Mouse (Mus musculus): ENCODE results near the gene Fam189a2.
A peak's percentile ranks its signal among the peaks of the same experiment; 100 is the strongest.

Fam189a2 gene

GRCm38 (mm10) chr19:24025876-24026275, 4.9 kb downstream of the Fam189a2 start:
- DNase-seq (ENCODE audit: low read depth, low spot score) = no peak

DNA sequence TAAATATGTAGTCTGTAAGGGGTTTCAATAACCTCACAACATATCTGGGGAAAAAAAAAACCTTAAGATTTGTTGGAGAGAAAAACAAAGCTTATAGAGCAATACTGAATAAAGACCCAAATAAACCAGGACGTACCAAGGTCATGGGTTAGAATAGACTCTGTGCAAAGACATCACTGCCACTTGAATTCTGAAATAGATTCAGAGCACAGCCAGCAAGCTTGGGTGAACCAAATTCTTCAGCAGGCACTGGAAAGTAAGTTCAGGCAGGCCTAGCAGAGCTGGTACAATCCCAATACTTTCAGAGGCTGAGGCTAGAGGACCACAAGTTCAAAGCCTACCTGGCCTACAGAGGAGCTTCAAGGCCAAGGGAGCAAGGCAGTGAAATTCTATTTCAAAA, 6.2 kb downstream of the Fam189a2 start:
- DNase-seq (ENCODE audit: low read depth, low spot score) = no peak

DNA sequence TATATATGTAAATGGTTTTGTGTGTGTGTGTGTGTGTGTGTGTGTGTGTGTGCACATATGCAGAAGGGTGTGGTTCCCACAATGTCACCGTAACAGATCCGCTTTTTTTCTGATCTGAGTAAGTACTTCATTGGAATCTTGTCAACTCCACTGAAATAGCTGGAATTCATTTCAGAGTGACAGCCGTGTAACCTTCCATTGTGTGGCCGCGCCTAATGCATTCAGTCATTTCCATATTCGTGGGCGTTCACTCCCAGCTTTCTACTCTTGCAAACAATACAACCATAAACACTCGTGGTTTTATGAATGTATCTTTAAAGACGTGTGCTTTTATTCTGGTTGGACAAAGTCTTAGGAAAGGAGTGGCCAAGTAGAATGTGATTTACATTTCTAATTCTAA, 6.7 kb downstream of the Fam189a2 start:
- DNase-seq (ENCODE audit: low read depth, low spot score) = peak; percentile 69

DNA sequence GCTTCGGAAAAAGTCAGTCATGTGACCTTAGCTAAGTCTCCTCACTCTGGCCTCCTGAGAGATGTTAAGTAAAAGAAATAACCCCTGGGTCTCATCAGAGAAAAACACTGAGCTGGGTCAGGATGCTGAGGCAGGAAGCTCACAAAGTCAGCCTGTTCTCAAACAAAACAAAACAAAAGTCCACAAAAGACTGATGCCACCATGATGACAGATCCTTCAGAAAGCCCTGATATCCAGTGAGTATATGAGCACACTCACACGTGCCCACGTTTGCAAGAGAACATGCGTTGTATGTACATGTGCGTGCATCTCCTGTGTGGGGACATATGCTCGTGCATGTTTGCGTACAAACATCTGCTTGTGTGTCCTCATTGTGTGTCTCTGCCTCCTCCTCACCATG, 7.5 kb downstream of the Fam189a2 start:
- no peak for DNase-seq (ENCODE audit: low read depth, low spot score)

DNA sequence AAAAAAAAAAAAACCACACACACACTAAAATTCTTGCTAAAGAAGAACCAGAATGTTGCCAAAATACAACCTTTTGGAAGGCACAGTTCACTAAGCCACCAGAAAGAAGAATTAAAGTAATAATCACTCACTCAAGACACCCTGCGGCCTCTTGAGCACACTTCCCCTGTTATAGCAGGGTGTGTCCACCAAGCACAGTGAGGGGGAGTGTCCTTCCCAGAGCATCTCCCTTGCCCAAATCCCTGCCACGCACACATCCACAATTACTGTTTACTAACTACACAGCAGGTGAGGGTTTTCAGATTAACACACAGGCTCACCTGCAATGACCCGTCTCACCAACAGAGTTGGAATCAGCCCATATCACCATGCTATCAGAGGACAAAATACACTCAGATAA, 8.0 kb downstream of the Fam189a2 start:
- peak; percentile 41 for DNase-seq (ENCODE audit: low read depth, low spot score)

DNA sequence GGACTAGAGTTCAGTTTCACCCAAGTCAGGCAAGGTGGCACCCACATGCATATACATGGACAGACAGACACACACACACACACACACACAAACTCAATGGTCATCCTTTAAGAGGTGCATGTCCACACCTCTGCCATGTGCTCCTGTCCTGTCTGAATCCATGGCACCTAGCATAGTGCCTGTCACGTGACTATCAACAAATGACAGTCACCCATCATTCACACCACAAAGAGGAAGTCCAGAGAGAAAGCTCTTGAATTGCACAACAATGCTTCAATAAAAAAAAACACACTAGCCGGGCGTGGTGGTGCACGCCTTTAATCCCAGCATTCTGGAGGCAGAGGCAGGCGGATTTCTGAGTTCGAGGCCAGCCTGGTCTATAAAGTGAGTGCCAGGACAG, 8.5 kb downstream of the Fam189a2 start:
- peak; percentile 47 for DNase-seq (ENCODE audit: low read depth, low spot score)

GRCm38 (mm10) chr19:24020736-24021135, 10.1 kb downstream of the Fam189a2 start:
- DNase-seq (ENCODE audit: low read depth, low spot score) = no peak

DNA sequence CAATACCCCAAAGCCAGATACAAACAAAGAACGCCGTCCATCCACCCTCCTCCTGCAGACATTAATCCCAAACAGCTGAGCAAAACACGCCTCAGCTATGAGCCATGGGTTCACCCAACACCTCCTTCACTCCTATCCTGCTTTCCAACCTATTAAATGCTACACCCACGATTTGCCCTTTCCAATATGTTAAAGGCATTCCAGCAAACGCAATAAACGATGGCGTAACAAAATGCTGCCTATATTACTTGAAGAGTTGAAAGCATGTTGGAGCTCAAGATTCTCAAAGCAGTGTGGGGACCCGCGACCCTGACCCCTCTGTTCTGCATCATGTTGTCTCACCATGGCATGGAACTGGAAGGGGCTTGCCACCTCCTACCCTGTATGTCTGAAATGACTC, 11.2 kb downstream of the Fam189a2 start:
- DNase-seq (ENCODE audit: low read depth, low spot score) = no peak

- DNase-seq (ENCODE audit: low read depth, low spot score) = no peak
Observed at GRCm38 (mm10) chr19:24018396-24018795, 12.4 kb downstream of the Fam189a2 start.

DNA sequence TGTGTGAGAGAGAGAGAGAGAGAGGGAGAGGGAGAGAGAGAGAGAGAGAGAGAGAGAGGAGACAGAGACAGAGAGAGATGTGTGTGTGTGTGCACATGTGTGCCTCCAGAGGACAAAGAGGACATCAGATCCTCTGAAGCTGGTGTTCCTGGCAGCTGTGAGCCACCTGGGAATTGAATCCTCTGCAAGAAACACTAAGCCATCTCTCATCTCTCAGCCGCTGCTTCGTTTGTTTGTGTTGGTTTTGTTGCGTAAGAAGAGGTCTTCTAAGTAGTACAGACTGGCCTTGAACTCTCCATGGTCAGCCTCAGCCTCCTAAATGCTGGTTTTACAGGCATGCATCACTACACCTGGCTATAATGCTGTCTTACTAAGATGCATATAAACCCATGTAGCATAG, 12.9 kb downstream of the Fam189a2 start:
- no peak for DNase-seq (ENCODE audit: low read depth, low spot score)

DNA sequence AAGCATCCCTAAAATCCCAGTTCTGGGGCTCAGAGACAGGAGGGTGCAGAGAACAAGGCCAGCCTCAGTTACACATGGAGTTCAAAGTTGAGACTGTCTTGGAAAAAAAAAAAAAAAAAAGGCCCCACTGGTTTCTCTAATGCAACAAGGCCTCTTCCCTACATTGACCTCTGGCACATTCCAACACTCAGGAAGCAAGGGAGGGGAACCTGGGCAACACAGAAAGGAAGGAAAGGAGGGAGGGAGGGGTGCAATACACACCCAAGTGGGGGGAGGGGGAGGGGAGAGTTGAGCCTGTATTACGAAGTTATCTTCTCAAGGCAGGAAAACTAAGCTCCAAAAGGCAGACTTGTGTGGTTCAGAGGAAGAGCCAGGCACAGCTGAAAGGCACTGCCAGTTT, 13.4 kb downstream of the Fam189a2 start:
- DNase-seq (ENCODE audit: low read depth, low spot score) = peak; percentile 77

- DNase-seq (ENCODE audit: low read depth, low spot score) = peak; percentile 59
Observed at GRCm38 (mm10) chr19:24016706-24017386, 14.0 kb downstream of the Fam189a2 start.

- no peak for DNase-seq (ENCODE audit: low read depth, low spot score)
Observed at GRCm38 (mm10) chr19:24013241-24013640, 17.6 kb downstream of the Fam189a2 start.

DNA sequence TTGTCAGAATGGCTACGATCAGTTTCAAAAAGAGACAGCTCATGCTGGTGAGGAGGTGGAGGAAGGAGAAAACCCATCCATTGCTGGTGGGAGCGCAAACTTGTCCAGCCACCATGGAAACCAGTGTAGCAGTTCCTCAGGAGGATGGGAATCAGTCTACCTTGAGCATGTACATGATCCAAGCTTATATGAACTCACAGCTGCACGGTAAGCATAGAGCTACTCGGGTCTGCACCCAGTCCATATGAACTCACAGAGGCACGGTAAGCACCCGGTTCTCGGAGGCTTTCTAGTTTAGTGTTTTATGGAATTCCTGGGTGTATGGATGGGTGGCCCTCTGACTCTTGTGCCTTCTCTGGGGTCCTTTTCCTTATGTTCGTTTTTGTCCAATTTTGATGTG, 18.3 kb downstream of the Fam189a2 start:
- DNase-seq (ENCODE audit: low read depth, low spot score) = no peak

DNA sequence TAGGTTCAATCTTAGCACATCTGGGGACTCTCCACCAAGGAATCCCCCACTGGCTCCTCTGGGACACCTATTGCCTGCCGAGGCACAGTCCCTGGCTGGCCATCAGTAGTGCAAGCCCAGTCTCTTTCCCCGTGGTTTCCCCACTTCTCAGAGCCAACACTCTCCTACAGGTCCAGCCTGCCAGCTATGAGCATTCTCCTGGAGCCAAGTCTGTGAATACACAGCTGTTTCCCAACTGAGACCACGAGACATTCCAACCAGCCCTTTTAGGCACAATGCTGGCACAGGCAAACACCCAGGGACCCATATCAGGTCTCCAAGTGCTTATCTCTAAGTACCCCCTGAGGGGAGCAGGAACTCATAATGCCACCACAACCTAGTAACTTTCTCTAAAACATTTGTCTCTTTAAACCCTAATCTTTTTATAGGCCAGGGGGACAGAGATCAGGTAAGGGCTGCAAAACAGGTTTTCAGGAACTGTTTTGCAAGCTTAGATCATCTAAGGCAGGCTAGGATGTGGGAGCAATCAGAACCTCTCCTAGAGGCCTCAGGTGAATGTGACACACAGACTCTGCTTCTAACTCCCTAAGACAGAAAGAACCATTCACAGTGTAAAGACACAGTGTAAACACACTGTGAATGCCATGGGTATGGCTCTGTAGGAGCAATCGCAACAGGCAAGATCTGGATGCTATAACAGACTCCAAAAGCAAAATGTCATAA, 23.0 kb downstream of the Fam189a2 start:
- no peak for DNase-seq (ENCODE audit: low read depth, low spot score)

DNA sequence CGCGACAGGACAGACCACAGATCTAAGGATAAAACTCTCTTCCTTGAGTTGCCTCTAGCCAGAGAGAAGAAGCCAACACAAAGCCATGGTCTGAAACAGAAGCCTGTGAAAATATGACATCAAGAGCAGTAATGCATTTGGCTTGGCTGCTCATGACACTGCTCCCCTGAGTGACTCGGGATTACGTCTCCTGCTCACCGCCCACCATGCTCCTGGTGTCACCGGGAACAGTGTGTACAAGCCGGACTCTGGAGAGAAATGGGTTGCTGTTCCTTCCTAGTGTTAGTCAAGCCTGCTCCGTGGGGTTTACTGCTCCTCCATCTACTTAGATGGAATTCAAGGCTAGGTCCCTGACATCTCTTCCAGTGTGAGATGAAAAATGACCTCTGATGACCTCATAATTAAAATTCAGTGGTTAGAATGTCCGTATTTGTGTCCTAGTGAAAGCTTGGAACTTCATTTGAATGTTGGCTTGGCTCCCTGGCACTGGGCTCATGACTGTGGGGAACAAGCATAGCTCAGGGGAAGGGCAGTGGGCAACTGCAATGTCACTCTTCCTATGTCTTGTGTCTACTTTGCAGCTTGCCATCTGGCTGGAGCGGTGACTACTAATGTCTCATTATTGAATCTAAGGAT, 23.7 kb downstream of the Fam189a2 start:
- no peak for DNase-seq (ENCODE audit: low read depth, low spot score)

GRCm38 (mm10) chr19:23995766-23996399, 34.9 kb downstream of the Fam189a2 start:
- no peak for DNase-seq (ENCODE audit: low read depth, low spot score)

GRCm38 (mm10) chr19:23988166-23988565, 42.7 kb downstream of the Fam189a2 start:
- DNase-seq (ENCODE audit: low read depth, low spot score) = no peak

- no peak for DNase-seq (ENCODE audit: low read depth, low spot score)
Observed at GRCm38 (mm10) chr19:23987291-23987690, 43.5 kb downstream of the Fam189a2 start.

- DNase-seq (ENCODE audit: low read depth, low spot score) = no peak
Observed at GRCm38 (mm10) chr19:23984186-23984585, 46.6 kb downstream of the Fam189a2 start.

DNA sequence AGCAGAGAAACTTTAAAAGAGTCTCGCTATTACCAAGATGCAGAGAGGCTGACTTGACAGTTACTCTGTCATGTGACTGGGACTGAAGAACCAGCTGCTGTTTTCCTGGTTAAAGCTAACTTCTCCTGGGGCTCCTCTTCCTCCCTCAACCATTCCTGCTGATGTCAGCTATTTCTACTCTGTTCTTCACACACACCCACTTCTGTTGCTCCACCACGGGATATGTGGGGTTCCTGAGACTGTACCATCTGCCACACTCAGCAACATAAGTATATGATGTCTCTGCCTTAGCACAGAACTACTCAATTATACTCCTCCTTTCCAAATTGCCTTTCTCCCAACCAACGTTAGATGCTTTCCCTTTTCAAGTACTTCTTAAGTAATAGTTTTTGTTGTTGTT, 50.2 kb downstream of the Fam189a2 start:
- DNase-seq (ENCODE audit: low read depth, low spot score) = no peak

DNA sequence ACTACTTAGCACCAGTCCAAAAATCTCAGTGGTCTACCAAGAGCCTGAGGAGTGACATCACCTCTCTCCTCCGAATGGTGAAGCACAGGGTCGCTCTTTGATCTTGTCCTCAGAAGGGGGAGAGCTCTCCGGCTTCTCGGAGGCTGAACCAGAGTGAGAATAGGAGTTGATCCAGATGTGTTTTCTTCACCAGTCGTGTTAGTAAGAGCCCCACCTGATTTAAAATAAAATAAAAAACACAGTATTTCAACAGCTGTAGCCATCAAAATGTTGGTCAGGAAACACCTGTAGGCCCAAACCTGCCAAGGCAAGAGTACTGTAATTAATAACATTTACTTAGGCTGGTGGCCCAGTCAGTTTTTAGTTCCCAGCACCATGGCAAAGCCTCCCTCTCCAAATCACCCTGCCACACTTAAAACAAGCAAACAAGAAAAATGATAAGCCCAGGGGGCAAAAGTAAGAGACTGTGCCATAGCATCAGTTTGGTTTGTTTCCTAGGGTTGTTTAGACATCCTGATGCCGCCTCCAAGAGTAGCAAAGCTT, 52.8 kb downstream of the Fam189a2 start:
- DNase-seq (ENCODE audit: low read depth, low spot score) = no peak
